Mouse (Mus musculus) MEL (cell line): ENCODE measurements around the gene Opcml. TPM values are rescaled to one million over a fixed set of nuclear protein-coding genes. Genes with fewer than 3 reads are reported as not detected.

ENCODE experiments used
- DNase-seq: peaks from one replicate; pipeline ENCODE4 v3.0.0; 2011; ENCODE audit warnings: low read depth, low spot score
- H3K27ac ChIP-seq: 2 replicates; pipeline ENCODE4 v1.5.1; 2012; ENCODE audit warnings: low read depth, mild to moderate bottlenecking, control low read depth, low read length, moderate library complexity; ENCODE audit not compliant: control insufficient read depth
- H3K27me3 ChIP-seq, 2 experiments: fragments of 150-350 bp in 1 of 2; sonication (generic) in 1 of 2; 2 replicates each; pipeline ENCODE4 v1.6.1; 2012; ENCODE audit warnings: low read length in 2 of 2, mild to moderate bottlenecking in 2 of 2, improper control_type of control experiment in 1 of 2, moderate library complexity in 1 of 2; ENCODE audit not compliant: insufficient read depth in 2 of 2, control insufficient read depth in 1 of 2
- H3K36me3 ChIP-seq, 2 experiments: 2 replicates each; pipeline ENCODE4 v1.6.1; 2012 to 2014; ENCODE audit warnings: low read length in 2 of 2, improper control_type of control experiment in 1 of 2, inconsistent platforms in 1 of 2, mild to moderate bottlenecking in 1 of 2; ENCODE audit not compliant: insufficient read depth in 2 of 2, control insufficient read depth in 1 of 2
- H3K4me1 ChIP-seq, 2 experiments: fragments of 150-350 bp in 1 of 2; sonication (generic) in 1 of 2; 2 replicates each; pipeline ENCODE4 v1.6.1; 2012; ENCODE audit warnings: low read length in 2 of 2, improper control_type of control experiment in 1 of 2, mild to moderate bottlenecking in 1 of 2; ENCODE audit not compliant: insufficient read depth in 2 of 2, control insufficient read depth in 1 of 2
- H3K4me3 ChIP-seq, 2 experiments: fragments of 150-350 bp in 1 of 2; sonication (generic) in 1 of 2; 2 replicates each; pipeline ENCODE4 v1.5.1; 2012; ENCODE audit warnings: low read depth in 2 of 2, low read length in 2 of 2, mild to moderate bottlenecking in 2 of 2, moderate library complexity in 2 of 2, control low read depth in 1 of 2, improper control_type of control experiment in 1 of 2; ENCODE audit not compliant: control insufficient read depth in 1 of 2, insufficient read depth in 1 of 2
- H3K79me2 ChIP-seq: 2 replicates; pipeline ENCODE4 v1.6.1; 2012; ENCODE audit warnings: mild to moderate bottlenecking, low read length, moderate library complexity; ENCODE audit not compliant: control insufficient read depth, poor library complexity, insufficient read depth
- H3K9ac ChIP-seq: 2 replicates; pipeline ENCODE4 v1.6.1; 2012; ENCODE audit warnings: low read depth, mild to moderate bottlenecking, control low read depth, low read length, moderate library complexity; ENCODE audit not compliant: control insufficient read depth, poor library complexity, severe bottlenecking
- H3K9me3 ChIP-seq: fragments of 150-350 bp; sonication (generic); replicated peaks from 2 replicates; pipeline ENCODE4 v1.6.1; 2012; ENCODE audit warnings: mild to moderate bottlenecking, low read length, improper control_type of control experiment, moderate library complexity; ENCODE audit not compliant: insufficient read depth
- CHD2 ChIP-seq: IDR thresholded peaks from 2 replicates; pipeline ENCODE4 v1.6.1; 2011; ENCODE audit warnings: low read length, improper control_type of control experiment
- CTCF ChIP-seq, 3 experiments: IDR thresholded peaks in 2 of 3; conservative IDR thresholded peaks in 1 of 3; 2 replicates each; pipeline ENCODE4 v1.5.1; 2011 to 2012; ENCODE audit warnings: low read length in 3 of 3, low read depth in 2 of 3, mild to moderate bottlenecking in 2 of 3, improper control_type of control experiment in 1 of 3, inconsistent platforms in 1 of 3, mixed read lengths in 1 of 3, moderate library complexity in 1 of 3; ENCODE audit not compliant: control insufficient read depth in 1 of 3, insufficient read depth in 1 of 3, poor library complexity in 1 of 3, severe bottlenecking in 1 of 3
- ELF1 ChIP-seq: IDR thresholded peaks from 2 replicates; pipeline ENCODE4 v1.6.1; 2014; ENCODE audit warnings: low read depth, mild to moderate bottlenecking, inconsistent platforms, low read length, improper control_type of control experiment, moderate library complexity
- HCFC1 ChIP-seq: IDR thresholded peaks from 2 replicates; pipeline ENCODE4 v1.6.1; 2012; ENCODE audit warnings: low read depth, mild to moderate bottlenecking, inconsistent platforms, low read length, improper control_type of control experiment, moderate library complexity
- JUND ChIP-seq: IDR thresholded peaks from 2 replicates; pipeline ENCODE4 v1.6.1; 2011; ENCODE audit warnings: low read depth, mild to moderate bottlenecking, improper control_type of control experiment, low read length
- KAT2A ChIP-seq: conservative IDR thresholded peaks from 2 replicates; pipeline ENCODE4 v1.6.1; 2012; ENCODE audit warnings: low read depth, low read length, improper control_type of control experiment, inconsistent platforms
- MAFK ChIP-seq: IDR thresholded peaks from 2 replicates; pipeline ENCODE4 v1.6.1; 2011; ENCODE audit warnings: low read depth, mild to moderate bottlenecking, low read length, improper control_type of control experiment, borderline replicate concordance
- MEF2A ChIP-seq: IDR thresholded peaks from 2 replicates; pipeline ENCODE4 v1.6.1; 2014; ENCODE audit warnings: low read depth, mild to moderate bottlenecking, inconsistent platforms, low read length, improper control_type of control experiment; ENCODE audit not compliant: poor library complexity, insufficient replicate concordance, severe bottlenecking; ENCODE audit errors: extremely low read depth
- NELFE ChIP-seq: IDR thresholded peaks from 2 replicates; pipeline ENCODE4 v1.6.1; 2011; ENCODE audit warnings: low read depth, low read length, improper control_type of control experiment
- NRF1 ChIP-seq: IDR thresholded peaks from 2 replicates; pipeline ENCODE4 v1.6.1; 2014; ENCODE audit warnings: low read depth, mild to moderate bottlenecking, inconsistent platforms, low read length, improper control_type of control experiment, moderate library complexity; ENCODE audit not compliant: poor library complexity, insufficient read depth, severe bottlenecking
- POLR2A ChIP-seq, 2 experiments: IDR thresholded peaks; 2 replicates each; pipeline ENCODE4 v1.6.1; 2011 to 2012; ENCODE audit warnings: low read length in 2 of 2, mild to moderate bottlenecking in 2 of 2, control low read depth in 1 of 2, improper control_type of control experiment in 1 of 2, low read depth in 1 of 2, moderate library complexity in 1 of 2; ENCODE audit not compliant: control insufficient read depth in 1 of 2, insufficient read depth in 1 of 2, poor library complexity in 1 of 2
- RAD21 ChIP-seq: IDR thresholded peaks from 2 replicates; pipeline ENCODE4 v1.6.1; 2011; ENCODE audit warnings: mild to moderate bottlenecking, low read depth, low read length, improper control_type of control experiment
- RCOR1 ChIP-seq: IDR thresholded peaks from 2 replicates; pipeline ENCODE4 v1.6.1; 2012; ENCODE audit warnings: low read depth, mild to moderate bottlenecking, inconsistent platforms, low read length, improper control_type of control experiment
- SIN3A ChIP-seq: IDR thresholded peaks from 2 replicates; pipeline ENCODE4 v1.6.1; 2012; ENCODE audit warnings: low read length, improper control_type of control experiment, inconsistent platforms
- TBP ChIP-seq: IDR thresholded peaks from 2 replicates; pipeline ENCODE4 v1.8.0; 2011; ENCODE audit warnings: low read depth, low read length, improper control_type of control experiment
- UBTF ChIP-seq: IDR thresholded peaks from 2 replicates; pipeline ENCODE4 v1.6.1; 2012; ENCODE audit warnings: low read depth, mild to moderate bottlenecking, inconsistent platforms, low read length, improper control_type of control experiment, moderate library complexity, borderline replicate concordance; ENCODE audit not compliant: insufficient read depth
- USF2 ChIP-seq, 2 experiments: IDR thresholded peaks; 2 replicates each; pipeline ENCODE4 v1.6.1; 2011 to 2012; ENCODE audit warnings: improper control_type of control experiment in 2 of 2, low read length in 2 of 2, borderline replicate concordance in 1 of 2, inconsistent platforms in 1 of 2, low read depth in 1 of 2, mild to moderate bottlenecking in 1 of 2; ENCODE audit not compliant: insufficient read depth in 1 of 2
- ZC3H11A ChIP-seq: IDR thresholded peaks from 2 replicates; pipeline ENCODE4 v1.6.1; 2012; ENCODE audit warnings: low read depth, mild to moderate bottlenecking, inconsistent platforms, low read length, improper control_type of control experiment
- polyA plus RNA-seq, 2 experiments: library from polyadenylated mRNA; stranded (reverse) in 1 of 2; unstranded in 1 of 2; fragments of >175 nt in 1 of 2; fragments of >200 nt in 1 of 2; gene quantifications; 2 replicates each; pipeline versions ENCODE4 v1.2.1 to v1.2.4; 2012; ENCODE audit warnings: low replicate concordance in 2 of 2, low read depth in 1 of 2; ENCODE audit not compliant: insufficient read length in 2 of 2, insufficient read depth in 1 of 2, missing spikeins in 1 of 2
- total RNA-seq: library from RNA; depleted of rRNA; stranded (reverse); fragments of 300-350 nt; gene quantifications from 2 replicates; pipeline ENCODE4 v1.2.3, GENCODE M21; 2012

Gene Opcml
- total and polyA plus RNA-seq, 3 experiments: not detected

DNA sequence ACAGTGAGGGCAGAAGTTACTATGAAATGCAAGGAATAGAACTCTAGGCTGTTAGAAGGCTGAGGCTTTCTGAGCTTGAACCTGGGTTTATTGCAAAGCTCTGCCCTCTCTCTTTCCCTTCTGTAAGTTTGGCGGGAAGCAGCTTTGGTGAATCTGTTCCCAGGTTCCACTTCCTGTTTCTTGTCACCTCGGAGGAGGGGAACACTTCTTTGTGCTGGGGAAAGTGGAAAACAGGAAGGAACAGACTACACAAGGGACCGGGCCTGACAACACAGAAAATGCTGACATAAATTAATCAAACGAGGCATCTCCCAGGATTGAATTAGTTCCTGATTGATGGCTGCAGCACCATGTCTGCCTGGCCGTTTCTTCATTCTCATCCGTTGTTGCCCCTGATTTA, 363.2 kb downstream of the Opcml start:
- Histone ChIP-seq H3K4me1 (no peaks in the 10 kb centered on the region), H3K79me2 (no peaks in the 10 kb centered on the region), H3K4me3 (no peak overlapping the region), H3K27me3 (no peaks in the 10 kb centered on the region)
- no peak for DNase-seq
- TF ChIP-seq MAFK: no peak
- TF ChIP-seq NRF1: no peak
- TF ChIP-seq RCOR1: no peak
- no peak for TF ChIP-seq CTCF (IDR thresholded peaks at IDR 0.05 in 2 of 3, conservative IDR thresholded peaks at IDR 0.05 in 1 of 3; ENCODE audit: control insufficient read depth in 1 of 3, insufficient read depth in 1 of 3, low read depth in 2 of 3, low read length in 3 of 3, poor library complexity in 1 of 3, severe bottlenecking in 1 of 3)
- TF ChIP-seq USF2 (IDR thresholded peaks at IDR 0.05; ENCODE audit: borderline replicate concordance in 1 of 2, insufficient read depth in 1 of 2, low read depth in 1 of 2, low read length in 2 of 2): no peak
- TF ChIP-seq TBP: no peak
- no peak for TF ChIP-seq ZC3H11A
- TF ChIP-seq JUND: no peak
- TF ChIP-seq RAD21: no peak
- TF ChIP-seq CHD2: no peak
- no peak for TF ChIP-seq UBTF
- TF ChIP-seq ELF1: no peak
- TF ChIP-seq NELFE: no peak
- no peak for TF ChIP-seq SIN3A
- no peak for TF ChIP-seq HCFC1
- TF ChIP-seq MEF2A: no peak
- no peak for TF ChIP-seq KAT2A
- TF ChIP-seq, all 39 proteins: peak for 0
- H3K9me3 ChIP-seq: no peaks in the 10 kb centered on the region
- no peaks in the 10 kb centered on the region for H3K36me3 ChIP-seq
- H3K9ac ChIP-seq: no peak overlapping the region
- no peak overlapping the region for H3K27ac ChIP-seq

DNA sequence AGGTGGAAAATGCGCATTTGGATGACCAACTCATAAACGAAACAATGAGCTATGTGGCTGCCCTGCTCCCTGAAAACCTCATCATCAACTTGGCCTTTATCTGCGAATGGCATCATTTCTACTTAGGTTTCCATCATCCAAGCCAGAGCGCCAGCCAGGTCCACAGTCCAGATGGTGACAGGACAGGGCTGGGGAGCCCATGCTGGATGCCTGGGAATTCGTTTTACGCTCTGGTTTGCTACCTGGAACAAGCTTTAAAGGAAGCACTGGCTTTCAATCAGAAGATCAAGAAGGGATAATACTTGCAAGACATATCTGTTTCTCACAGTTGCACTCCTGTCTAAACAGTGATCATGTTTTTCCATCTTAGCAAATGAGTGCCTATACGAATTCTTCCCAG, 366.5 kb downstream of the Opcml start:
- no peaks in the 10 kb centered on the region for H3K4me1 ChIP-seq
- no peak for DNase-seq
- TF ChIP-seq POLR2A (IDR thresholded peaks at IDR 0.05; ENCODE audit: control insufficient read depth in 1 of 2, insufficient read depth in 1 of 2, low read depth in 1 of 2, low read length in 2 of 2, poor library complexity in 1 of 2): no peak
- TF ChIP-seq, all 39 proteins: peak for 0
- Histone ChIP-seq H3K36me3 (no peaks in the 10 kb centered on the region), H3K79me2 (no peaks in the 10 kb centered on the region), H3K27ac (no peak overlapping the region), H3K4me3 (no peak overlapping the region), H3K9ac (no peak overlapping the region), H3K9me3 (no peaks in the 10 kb centered on the region), H3K27me3 (no peaks in the 10 kb centered on the region)
